Mouse (Mus musculus): ENCODE measurements around the gene Tcf20.

DNA sequence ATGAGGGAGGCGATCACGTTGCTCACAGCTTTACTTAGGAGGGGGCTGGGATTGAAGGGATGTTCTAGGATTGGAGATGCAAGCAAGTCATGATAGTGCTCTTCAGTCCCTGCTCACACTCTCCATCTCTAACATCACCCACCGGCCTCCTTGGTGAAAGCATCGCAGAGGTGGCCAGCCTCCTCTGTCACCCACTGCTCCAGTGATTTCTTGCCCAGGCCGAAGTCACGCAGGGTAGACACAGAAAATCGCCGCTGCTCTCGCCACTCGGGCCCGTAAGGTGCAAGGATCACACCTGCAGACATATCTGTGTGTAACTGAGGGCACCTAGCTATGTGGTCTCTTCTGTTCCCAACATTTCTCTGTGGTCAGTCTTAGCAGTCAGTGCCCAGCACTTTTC is 195.1 kb downstream of the Tcf20 start:
- no peak for TF ChIP-seq CTCF (IDR thresholded peaks at IDR 0.05; ENCODE audit: low read depth, low read length)
- no peak for TF ChIP-seq GATA1 (IDR thresholded peaks at IDR 0.05; ENCODE audit: borderline replicate concordance, low read length)
